Mouse (Mus musculus): ENCODE measurements around the gene Hacl1.

The Hacl1 gene

DNA sequence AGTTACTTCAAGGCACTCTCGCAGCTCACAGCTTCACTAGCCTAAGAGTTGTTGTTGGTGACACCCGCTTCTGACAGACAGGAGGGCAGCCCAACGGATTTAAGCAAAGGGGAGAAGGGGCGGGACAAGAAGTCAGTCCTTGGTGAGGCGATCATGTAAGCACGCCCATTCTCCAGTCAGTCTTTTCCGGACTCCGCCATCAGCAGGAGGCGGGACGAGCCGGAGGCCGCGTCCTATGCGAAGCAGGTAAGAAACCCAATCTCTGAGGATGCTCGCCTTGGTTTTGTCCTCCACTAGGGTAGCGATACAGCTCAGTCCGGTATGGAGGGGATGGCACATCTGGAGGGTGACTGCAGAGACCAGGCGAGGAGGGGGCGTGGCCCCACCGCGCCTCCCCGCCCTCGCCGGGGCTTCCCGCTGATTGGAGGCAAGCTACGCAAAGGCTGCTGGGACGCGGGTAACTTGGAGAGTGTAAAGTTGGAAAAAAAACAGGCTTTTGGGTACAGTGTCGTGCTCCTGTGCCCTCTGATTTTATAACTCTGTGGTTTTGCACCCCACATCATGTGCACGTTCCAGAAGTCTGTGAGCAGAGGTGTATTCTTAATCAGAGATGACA is at the start of gene Hacl1, which contains the start of gene Btd:
Hacl1 (minus strand) TSS at position 397 of the 616 bp plus-strand sequence.
Btd (plus strand) TSS at position 139 of the 616 bp plus-strand sequence.
- peak; percentile 82 to 90 for DNase-seq (ENCODE audit: low spot score in 2 of 2)

DNA sequence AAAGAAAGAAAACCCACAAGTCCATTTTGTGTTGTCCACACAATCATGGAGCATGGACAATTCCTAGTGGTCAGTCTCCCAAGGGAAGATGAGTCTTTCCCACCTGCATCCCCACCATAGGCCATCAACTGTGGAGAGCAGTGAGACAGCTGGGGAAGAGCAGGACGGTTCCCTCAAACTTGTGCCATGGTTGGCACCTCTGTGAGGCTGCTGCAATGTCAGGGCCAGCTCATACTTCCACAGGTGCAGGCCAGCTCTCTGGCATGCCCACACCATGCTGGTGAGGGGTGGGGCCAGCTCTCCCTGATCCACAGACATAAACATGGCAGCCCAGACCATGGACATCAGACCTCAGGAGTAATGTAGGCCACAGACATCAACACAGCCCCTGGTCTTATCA is 45.1 kb upstream of the Hacl1 start:
- no peak for DNase-seq (ENCODE audit: low spot score in 2 of 2)

DNA sequence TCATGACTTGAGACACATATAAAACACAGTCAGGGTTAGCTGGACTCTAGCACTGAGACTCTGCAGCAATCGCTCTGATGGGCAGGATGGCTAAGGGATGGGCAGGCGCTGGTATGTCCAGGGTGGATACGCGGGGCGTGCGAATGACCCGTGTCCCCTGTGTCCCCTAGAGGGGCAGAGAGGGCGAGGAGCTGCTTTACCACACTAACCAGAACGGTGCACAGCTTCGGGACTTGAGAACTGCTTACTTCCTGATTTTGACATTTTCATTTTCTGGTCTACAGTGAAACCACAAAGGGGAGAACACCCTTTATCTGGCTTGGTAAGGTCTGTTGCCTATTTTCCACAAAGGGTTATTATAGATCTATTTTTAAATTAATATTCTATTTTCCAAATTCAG is 44.6 kb upstream of the Hacl1 start:
- DNase-seq (ENCODE audit: low spot score in 2 of 2), result no peak

DNA sequence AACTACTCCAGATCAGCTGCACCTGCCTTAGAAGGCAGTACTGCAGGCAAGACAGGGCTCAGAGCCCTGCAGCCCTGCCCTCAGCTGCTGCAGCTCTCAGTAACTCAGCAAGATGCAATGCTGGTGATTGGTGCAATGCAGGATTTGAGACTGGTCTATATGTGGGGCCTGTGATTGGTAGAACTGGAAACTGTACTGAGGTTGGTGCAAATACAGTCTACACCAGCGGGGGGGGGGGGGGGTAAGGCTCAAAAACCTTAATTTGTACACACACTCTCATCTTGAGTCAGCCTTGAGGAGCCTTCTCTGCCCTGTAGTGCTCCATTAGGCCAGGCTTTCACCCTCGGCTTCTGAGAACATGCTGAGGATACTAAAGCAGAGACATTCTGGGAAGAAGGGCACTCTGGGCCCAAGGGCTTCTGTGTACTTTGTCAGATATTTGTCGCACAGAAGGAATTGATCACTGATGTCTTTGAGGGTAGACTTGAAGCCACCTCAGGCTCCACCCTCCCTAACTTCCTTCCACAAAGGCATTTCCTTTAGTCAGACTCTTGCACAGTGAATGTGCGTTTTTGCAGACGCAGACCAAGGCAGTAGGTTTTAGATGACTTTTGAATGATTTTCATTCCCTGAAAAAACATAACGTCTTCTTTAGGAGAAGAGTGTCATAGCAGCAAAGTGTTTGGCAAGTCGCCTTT is 43.4 kb upstream of the Hacl1 start:
- DNase-seq (ENCODE audit: low spot score in 2 of 2), result no peak

DNA sequence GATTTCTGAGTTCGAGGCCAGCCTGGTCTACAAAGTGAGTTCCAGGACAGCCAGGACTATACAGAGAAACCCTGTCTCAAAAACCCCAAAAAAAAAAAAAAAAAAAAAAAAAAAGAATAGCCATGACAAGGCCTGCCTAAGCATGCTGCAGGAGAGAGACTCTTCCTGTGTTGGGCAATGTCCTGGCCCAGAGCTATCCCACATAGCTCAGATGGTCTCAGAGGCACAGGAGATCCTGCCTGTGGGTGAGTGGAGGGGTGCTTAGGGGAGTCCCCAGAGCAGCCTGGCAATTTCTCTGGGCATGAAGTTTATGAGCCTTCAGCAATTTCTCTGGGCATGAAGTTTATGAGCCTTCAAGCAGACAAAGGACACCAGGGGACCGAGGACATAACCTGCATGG is 42.5 kb upstream of the Hacl1 start:
- DNase-seq (ENCODE audit: low spot score in 2 of 2), result no peak

DNA sequence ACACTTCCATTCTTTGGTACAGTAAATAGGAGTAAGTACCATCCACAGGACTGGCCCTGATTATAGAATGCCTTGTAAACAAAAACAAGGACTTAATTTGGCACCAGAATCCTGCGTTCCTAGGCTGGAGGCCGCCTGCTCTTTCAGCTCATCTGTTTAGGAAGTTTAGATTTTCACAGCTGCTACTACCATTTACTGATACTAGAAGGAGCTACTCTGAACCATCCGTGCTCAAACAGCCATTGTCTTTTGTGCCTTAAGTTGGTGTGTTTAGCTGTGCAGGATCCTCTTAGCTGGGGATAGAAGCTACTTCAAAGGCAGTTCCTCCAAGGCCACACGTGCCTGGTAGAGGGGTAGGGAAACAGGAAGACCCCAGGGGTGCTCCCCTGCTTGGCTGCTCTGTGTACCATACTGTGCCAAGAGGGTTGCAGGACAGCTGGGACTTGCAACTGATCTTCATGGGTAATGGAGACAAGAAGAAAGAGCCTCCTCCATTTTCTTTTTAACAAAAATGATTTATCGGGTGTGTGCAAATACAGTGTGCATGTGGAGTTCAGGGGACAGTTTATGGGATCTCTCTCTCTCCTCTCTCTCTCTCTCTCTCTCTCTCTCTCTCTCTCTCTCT is 41.0 kb upstream of the Hacl1 start:
- no peak for DNase-seq (ENCODE audit: low spot score in 2 of 2)

DNA sequence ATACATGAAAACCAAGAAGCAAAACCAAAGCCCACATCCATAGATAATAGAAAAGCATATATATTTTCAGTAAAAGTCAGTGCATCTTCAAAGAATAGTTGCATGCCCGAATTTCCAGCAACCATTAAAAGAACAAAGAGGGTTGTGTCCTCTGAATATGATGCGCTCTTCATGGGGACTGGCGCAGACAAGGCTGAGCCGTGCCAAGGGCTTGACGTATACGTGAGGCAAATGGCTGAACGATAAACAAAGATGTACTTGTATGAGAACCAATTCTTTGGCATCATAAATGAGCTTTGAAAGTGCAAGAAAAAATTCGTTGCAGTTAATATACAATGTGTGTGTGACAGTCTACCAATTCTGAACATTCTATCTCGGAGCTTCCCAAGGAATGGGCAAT is 40.2 kb upstream of the Hacl1 start:
- no peak for DNase-seq (ENCODE audit: low spot score in 2 of 2)

DNA sequence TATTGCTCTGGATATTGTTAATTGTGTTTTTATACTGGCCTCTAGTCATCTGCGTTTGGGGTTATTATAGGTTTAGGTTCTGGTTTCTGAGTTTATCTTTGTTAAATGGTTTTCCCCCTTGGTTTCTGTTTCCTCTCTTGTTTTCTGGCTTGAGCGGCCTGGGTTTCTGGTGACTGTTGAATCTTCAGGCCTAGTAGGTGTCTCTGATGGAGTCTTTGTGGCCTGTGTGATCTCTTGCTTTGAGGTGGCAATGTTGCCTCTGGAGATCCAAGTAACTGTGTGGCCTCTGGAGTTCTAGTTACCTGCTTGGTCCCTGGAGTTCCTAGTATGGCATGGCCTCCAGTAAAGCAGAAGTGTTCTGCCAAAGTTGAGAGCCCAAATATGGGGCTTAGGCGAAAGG is 39.6 kb upstream of the Hacl1 start:
- no peak for DNase-seq (ENCODE audit: low spot score in 2 of 2)

DNA sequence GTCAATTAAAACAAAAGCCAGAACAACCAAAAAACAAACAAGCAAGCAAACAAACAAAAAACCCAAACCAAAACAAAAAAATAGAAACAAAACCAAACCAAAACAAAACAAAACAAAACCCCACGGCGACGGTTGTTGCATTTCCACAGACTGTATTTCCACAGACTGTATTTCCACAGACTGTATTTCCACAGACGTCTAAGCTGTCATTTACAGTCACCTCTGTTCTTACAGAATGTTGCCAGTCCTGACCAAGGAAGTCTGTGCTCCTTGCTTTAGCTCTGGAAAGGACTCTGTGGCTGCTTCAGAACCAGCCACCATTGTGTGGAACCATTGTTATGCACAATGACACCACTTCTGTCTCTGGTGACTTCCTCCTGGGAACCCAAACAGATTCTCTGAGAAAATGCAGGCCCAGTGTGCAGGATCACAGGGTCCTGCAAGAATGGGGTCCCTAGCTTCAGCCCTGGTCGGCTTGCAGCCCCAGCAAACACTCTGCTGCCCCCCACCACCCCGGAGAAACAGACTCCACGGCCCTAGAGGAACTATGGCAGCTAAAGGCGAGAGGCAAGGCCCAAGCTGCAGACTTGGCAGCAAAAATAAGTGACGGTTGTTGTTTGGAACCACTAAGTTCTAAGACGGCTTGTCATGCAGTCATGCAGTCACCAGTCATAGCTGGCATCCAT is 30.7 kb upstream of the Hacl1 start:
- no peak for DNase-seq (ENCODE audit: low spot score in 2 of 2)

DNA sequence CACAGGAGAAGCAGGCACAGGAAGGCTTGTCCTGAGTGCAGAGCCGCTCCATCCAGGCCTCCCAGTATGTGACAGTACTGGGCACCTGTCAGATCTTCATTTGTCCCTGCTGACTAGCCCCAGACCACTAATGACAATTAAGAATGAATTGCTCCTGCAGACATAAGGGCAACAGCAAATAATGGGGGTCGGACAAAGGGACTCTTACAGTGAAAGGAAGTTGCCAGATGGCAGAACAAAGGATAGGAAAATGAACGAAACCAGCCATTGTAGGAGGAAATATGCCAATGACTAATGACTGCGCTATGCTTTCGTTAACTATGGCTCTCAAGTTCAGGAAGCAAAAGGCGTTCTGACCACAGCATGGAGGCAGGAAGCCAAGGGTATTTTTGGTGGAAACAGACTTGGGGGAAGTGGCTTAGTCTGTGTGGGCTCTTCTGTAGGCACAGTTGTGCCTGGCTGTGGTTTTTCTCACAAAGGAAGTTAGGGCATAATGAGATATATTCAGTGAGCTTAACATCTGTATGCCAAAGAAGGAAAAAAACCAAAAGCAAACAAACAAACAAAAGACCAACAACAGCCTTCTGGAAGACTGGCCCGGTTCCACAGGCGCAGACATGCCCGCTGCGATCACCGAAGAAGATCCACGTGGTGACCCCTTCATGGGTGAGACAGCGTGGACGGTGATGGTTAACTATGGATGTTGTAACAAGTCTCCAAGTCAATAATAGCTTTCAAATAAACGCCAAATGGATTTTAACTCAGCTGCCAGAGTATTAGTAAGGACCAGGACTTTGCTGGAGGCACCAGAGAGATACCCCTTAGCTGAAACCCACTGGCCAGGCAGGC is 28.8 kb upstream of the Hacl1 start:
- no peak for DNase-seq (ENCODE audit: low spot score in 2 of 2)

DNA sequence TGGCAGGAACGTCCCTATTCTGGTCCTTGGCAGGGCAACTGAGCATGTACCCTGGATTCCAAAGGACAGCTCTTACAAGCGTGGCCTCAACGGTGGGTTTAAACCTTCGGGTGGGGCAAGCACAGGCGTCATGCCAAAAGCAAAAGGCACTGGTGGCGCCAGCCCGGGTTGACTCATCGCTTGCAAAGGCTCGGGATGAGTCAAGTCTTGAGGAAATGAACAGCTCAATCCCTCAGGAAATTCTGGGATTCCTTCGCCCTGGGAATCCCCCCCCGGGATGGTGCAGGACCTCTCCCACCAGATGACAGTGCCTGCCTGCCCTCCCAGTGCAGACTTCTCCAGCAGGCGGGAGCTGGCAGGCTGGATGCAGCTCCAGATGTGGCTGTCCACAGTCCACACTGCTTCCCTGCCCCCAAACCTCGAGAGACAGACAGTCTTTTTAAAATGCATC is 28.1 kb upstream of the Hacl1 start:
- peak in 1 of 2 experiments; percentile 77 for DNase-seq (ENCODE audit: low spot score in 2 of 2)

DNA sequence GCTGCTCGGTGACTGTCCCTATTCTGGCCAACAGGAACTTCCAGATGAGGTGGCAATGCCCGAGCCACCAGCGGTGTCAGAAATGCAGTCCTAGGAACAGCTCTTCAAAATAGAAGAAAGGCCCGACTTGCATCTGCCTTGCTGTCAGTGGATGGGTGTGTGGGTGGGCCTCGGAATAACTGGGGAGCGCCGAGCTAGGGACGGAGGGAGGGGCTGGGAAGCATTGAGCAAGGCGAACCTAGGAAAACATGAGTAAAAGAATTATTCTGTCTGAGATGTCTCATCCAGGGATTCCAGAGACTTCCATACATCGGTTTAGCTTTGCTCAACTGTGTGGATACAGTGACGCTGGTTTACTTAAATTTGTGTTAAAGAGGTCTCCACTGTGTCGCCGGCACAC is 27.2 kb upstream of the Hacl1 start:
- no peak for DNase-seq (ENCODE audit: low spot score in 2 of 2)

DNA sequence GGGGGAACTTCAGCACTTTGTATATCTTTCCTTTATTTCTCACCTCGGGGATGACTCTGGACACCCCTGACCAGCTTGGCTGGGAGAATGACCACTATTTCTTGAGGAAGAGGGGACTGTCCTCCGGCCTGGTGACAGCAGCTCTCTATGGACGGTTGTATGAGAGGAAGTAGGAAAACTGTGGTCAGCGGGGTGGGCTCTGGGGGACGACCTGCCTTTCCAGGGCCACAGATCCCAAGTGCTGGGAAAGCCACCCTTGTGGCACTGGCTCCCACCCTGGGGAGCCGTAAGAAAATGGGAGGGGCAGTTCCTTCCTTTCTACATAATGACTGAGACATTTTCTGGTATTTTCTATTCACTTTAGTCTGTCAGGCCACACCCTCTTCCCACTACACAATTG is 26.7 kb upstream of the Hacl1 start:
- no peak for DNase-seq (ENCODE audit: low spot score in 2 of 2)

DNA sequence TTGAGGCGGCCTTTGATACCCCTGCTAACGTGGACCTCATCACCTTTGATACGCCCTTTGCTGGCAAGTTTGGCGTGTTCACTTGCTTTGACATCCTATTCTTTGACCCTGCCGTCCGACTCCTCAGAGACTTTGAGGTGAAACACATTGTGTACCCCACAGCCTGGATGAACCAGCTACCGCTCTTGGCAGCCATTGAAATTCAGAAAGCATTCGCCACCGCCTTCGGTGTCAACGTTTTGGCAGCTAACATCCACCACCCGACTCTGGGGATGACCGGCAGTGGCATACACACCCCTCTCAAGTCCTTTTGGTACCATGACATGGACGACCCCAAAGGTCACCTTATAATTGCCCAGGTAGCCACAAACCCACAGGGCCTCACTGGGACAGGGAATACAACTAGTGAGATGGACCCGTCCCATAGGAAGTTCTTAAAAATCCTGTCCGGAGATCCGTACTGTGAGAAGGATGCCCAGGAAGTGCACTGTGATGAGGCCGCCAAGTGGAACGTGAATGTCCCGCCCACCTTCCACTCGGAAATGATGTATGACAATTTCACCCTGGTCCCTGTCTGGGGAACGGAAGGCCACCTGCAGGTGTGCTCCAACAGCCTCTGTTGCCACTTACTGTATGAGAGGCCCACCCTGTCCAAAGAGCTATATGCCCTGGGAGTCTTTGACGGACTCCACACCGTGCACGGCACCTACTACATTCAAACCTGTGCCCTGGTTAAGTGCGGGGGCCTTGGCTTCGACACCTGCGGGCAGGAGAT is 26.0 kb upstream of the Hacl1 start:
- DNase-seq (ENCODE audit: low spot score in 2 of 2), result no peak

DNA sequence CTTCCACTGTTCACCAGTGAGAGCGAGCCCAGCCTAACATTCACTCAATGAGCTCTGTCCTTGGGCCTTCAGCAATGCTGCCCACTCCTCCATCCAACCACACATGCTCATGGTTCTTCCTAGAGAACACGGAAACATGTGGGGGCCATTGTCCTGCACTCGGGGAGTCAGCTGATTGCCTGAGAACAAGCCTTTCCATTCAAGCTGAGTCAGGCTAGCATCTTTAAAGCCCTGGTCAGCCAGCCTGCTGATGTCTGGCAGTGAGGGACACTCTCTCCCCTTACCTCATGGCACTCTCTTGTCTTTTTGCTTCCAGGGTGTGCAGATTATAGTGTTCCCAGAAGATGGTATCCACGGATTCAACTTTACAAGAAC is 24.5 kb upstream of the Hacl1 start:
- DNase-seq (ENCODE audit: low spot score in 2 of 2), result no peak

DNA sequence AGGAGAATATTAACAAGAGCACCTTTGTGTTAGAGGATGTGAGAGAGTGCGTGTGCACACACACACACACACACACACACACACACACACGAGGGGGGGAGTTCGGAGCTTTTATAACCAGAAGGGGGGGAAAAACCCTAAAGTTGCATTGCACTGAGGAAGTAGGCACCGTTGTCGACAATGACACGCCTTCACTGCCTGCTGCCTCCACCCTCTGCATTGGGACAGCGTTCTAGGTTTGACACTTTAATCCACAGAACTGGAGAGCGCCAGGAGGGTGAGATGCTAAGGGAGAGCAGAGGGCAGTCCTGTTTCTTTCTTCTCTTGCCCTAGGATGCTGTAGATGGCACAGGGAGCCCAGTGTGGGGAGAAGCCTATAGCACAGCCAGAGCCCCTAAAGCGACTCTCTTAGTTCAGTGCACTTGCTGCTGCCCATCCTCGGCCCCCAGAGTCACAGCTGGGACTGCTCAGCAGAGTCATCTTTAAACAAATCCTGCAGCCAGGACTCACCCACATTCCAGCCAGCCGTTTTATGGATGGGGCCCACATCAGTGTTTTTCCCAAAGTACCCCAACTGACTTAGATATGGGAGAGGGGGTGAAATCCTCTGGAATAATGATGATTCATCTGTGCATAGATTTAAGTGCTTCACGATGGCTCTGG is 23.9 kb upstream of the Hacl1 start:
- no peak for DNase-seq (ENCODE audit: low spot score in 2 of 2)

DNA sequence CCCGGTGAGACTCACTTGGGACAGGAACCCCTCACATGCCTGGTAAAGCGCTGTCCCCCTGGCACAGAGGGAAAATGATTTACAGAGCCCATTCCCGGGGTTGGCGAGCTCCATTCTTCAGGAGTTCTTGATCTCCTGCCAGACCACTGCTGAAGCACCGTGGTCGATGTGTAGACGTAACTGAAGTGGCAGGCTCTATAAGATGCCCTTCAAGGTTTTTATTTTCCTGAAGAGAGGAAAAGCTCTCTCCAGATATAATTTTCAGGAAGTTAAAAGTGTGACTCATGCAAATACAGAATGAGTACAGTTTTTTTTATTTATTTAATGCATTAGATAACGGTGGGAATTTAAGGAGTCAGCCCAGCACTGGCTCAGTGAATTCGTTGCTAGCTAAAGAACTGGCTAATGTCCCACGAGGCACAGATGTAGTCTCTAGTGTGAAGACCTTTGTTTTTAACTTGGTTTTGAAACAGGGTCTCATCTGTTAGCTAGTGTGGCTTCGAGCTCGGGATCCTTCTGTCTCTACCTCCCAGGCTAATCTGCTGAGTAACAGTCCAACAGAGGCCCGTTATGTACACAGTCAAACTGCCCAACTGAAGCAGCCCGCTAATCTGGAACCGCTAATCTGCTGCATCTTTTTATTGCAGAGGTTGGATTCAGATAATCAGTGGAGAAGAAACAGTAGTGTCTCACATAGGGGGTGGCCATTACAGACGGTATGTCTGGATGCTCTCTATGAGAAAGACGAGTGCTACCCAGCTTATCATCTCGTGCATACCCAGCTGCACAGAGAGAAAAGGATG is 23.2 kb upstream of the Hacl1 start:
- DNase-seq (ENCODE audit: low spot score in 2 of 2), result no peak

DNA sequence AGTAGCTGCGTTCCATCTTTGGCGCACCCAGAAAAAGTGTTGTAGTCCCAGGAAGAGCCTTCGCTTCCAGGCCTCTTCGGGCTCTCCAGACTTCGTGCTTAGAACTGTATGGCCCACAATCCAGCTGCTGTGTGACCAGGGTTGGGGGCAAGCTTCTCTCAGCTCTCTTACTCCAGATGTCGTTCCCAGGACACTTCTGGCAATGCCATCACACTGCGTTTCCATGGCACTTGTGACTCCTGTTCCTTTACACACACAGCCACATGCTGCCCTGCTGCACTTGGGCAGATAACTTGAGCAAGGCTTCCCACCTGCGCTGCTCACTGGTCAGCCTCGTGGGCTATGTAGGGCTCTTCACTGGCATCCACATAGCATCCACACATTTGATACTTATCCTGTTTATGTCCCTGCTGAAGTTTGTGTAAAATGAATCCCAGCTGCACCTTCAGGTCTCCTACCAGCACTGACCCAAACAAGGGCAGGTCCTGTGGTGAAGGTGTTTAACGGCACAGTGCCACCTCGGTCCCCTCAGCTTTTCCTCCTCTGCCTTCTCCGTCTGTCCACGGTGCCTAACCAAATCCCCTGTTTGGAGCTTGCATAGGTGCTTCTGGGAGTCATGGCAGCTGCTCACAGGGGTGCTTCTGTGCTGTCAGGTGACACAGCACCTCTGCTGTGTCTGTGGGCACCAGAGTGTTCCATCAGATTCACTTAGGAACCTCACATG is 22.5 kb upstream of the Hacl1 start:
- DNase-seq (ENCODE audit: low spot score in 2 of 2), result no peak
